Mouse (Mus musculus) small intestine, adult 10 weeks (tissue): ENCODE results near the gene Olfr547. TPM values are rescaled to one million over a fixed set of nuclear protein-coding genes. Genes with fewer than 3 reads are reported as not detected.

Experiments
- polyA plus RNA-seq: library from polyadenylated mRNA; stranded (reverse); fragments of 350-450 nt; fragmentation: Illumina TruSeq; extraction: RNeasy Lipid Tissue Mini Kit (QIAGEN cat#74804); gene quantifications from one replicate; pipeline ENCODE4 v1.2.3, GENCODE M21; 2014; ENCODE audit warnings: low replicate concordance

Olfr547 gene
- polyA plus RNA-seq = not detected

DNA sequence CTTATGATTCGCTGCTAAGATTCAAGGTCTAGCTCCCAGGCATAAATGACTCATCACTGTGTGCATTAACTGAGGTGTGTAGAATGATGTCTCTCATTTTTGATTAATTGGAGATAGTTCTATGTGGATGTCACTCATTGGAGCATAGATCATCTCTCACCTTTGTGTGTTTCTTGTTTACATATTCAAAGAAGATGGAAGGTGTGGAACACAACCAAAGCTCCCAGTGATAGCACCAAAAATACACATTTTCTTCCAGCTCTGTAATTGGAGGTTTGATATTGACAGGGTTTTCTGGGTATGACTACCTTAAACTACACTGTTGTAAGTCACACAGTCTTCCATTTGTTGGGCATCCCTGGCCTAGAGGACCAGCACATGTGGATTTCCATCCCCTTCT is at the start of gene Olfr547:
Gene Olfr547, plus strand, starts transcription at position 301 of the 400 bp plus-strand sequence.

DNA sequence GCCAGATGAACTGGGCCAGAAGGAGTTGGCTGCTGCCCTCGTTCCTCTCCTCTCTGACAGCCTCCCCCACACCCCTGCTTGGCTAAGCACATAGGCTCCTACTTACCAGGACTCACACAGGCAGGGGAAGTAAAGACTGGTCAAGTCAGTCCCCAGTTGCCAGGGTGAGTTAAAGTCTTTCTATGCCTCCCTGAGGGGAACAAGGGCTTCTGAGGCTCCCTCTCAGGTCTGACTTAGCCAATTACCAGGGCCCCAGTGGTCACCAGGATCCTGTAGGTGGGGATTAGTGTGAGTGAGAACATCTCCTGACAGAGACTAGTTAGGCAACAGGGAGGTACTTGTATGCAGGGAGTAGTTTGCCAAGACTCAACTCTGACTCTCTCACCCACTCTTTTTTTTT is 46.4 kb upstream of the Olfr547 start, which contains the start of gene Olfr544:
Gene Olfr544, minus strand, starts transcription at position 153 of the 400 bp plus-strand sequence.

DNA sequence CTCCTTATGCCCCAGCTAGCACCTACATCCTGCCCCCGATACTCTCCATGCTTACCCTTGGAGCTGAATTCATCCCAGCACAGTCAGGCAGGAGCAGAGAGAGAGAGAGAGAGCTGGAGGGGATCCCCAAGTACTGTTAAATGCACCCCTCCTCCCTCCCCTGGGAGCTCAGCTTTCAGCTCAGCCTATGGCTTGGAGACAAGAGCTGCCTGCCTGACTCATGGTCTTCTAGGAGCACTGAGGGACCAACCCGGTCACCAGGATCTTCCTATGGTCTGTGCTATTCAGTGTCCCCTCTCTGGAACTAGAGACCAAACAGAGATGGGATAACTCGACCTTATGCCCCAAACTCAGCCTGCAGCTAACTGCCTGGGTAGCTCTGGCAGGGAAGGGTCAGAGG is 35.1 kb upstream of the Olfr547 start, which contains the start of gene Olfr545:
Gene Olfr545, minus strand, starts transcription at position 101 of the 400 bp plus-strand sequence.

DNA sequence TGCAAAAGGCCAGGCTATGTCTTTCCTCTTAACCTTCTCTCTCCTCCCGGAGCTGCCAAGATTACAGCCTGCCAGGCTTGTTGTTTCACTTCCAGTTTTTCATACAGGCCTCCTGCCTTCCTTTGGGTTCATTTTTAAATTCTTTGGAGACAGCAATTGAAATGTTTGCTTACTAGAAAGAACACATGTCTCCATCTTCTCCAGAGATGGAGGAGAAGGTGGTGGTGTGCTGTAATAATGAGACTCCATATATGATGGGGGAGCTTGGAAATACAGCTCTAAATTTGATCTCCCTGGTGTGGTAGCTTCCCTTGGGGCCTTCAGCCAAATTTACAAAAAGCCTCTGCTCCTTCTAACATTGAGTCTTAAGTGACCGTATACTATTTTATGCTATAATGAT is 6.0 kb downstream of the Olfr547 start, which contains the start of gene Olfr548-ps1:
Gene Olfr548-ps1, plus strand, starts transcription at position 301 of the 400 bp plus-strand sequence.

DNA sequence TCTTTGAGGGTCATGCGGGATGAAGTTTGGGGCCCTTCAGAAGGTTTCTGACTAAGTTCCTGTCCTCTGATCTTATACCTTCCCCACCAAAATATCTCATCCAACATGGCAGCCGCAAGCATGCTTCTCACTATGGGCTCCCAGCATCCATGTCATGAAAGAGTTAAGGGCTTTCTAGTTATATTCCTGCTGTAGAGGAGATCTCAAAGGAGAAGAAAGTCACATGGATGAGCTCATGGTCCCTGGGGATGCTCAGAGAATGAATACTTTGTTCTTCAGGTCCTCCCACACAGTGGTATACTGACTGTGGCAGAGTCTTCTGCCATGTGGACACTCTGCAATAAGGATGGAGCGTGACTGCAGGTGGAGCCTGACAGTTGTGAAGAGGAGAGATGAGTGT is 15.0 kb downstream of the Olfr547 start, which contains the start of gene Olfr549:
Gene Olfr549, plus strand, starts transcription at position 301 of the 400 bp plus-strand sequence.

DNA sequence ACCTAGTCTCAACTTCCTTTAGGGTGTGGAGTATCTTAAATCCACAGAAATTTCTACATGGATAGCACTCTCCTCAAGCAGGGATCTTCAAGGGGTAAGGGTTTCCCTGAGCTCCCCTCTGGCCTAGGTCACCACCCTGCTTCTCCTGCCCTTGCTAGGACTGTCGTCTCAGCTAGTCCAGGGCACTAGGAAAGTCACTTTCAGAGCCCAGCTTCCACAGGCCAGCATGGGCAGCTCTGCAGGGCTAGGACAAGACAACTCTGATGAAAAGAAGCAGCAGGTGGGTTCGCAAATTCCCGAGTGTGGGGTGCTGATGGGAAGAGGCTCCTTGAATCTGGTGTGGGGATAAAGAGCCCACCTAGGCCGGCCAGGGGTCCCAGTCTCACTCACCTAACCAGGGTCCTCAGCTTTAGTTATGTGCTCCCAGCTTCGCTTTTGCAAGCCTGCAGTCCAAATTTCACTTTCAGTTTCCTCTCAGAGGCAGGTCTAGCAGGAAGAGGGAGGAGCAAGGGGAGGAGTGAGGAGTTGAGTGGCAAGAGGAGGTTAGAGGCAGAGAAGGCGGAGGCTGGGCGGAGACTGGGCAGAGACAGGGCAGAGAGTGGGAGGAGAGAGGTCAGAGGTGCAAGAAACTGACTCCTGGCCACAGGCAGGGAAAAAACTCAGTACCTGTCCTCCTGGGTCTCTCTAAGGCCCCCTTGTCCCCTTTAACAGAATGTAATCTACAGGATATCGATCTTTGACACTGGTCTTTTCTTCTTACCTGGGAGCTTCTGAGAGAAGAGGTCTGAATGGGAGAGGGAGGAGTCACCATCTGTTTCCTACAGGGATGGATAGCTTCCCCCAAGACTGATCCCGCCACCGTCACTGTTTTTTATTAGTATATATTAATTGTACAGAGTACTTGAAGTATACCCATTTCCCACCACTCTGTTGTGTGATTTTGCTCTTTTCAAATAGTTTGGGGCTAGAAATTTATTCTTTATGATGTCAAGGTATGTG is 30.7 kb downstream of the Olfr547 start, which contains the start of gene Trim21:
Gene Trim21, minus strand, starts transcription at position 488 of the 999 bp plus-strand sequence.

DNA sequence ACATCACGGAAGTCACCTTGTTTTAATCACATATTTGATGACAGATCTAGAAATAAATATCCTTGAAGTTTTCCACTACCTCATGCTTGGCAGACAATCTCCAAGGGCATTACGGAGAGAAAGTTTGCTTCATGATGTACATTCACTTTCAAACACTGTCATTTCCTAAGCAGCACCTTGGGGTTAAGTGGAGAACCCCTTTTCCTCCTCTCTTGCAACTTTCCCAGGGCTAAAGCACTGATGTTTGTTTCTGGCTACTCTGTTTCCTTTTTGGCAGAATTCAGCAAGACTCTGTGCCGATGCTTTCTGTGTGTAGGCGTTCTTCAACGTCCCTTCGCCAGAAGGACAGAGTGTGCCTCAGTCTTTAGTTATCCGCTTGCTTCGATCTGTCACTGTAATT is 36.6 kb downstream of the Olfr547 start, which contains the start of gene Olfr550:
Gene Olfr550, plus strand, starts transcription at position 301 of the 400 bp plus-strand sequence.

Other genes starting within 250 kb of the Olfr547 start
- gene Rrm1, start 93.1 kb upstream of the Olfr547 start, polyA plus RNA-seq = 35.8 TPM
- gene Olfr543, start 53.1 kb upstream of the Olfr547 start, polyA plus RNA-seq = not detected
- not detected for gene Olfr544, start 46.4 kb upstream of the Olfr547 start, polyA plus RNA-seq
- gene Olfr545, start 35.2 kb upstream of the Olfr547 start, polyA plus RNA-seq = not detected
- gene Olfr548-ps1, start 6.1 kb downstream of the Olfr547 start, polyA plus RNA-seq = not detected
- gene Olfr549, start 15.1 kb downstream of the Olfr547 start, polyA plus RNA-seq = not detected
- gene Trim21, start 30.7 kb downstream of the Olfr547 start, polyA plus RNA-seq = 15.3 TPM
- gene Olfr550, start 36.7 kb downstream of the Olfr547 start, polyA plus RNA-seq = not detected
- gene Olfr551, start 57.1 kb downstream of the Olfr547 start, polyA plus RNA-seq = not detected
- not detected for gene Olfr552, start 63.0 kb downstream of the Olfr547 start, polyA plus RNA-seq
- not detected for gene Olfr553, start 83.5 kb downstream of the Olfr547 start, polyA plus RNA-seq
- gene Olfr554, start 103.7 kb downstream of the Olfr547 start, polyA plus RNA-seq = not detected
- not detected for gene Olfr555, start 124.1 kb downstream of the Olfr547 start, polyA plus RNA-seq
- not detected for gene Olfr556, start 130.2 kb downstream of the Olfr547 start, polyA plus RNA-seq
- gene Trim68, start 152.6 kb downstream of the Olfr547 start, polyA plus RNA-seq = 3.0 TPM
- not detected for gene Olfr557, start 161.2 kb downstream of the Olfr547 start, polyA plus RNA-seq
- 2.3 TPM for gene Olfr558, start 167.5 kb downstream of the Olfr547 start, polyA plus RNA-seq
- not detected for gene Olfr33, start 184.3 kb downstream of the Olfr547 start, polyA plus RNA-seq
- not detected for gene Olfr559, start 192.7 kb downstream of the Olfr547 start, polyA plus RNA-seq
- gene Olfr560, start 224.6 kb downstream of the Olfr547 start, polyA plus RNA-seq = 0.30 TPM
- gene Olfr78, start 224.7 kb downstream of the Olfr547 start, polyA plus RNA-seq = 1.3 TPM
- 0.26 TPM for gene Olfr561, start 236.5 kb downstream of the Olfr547 start, polyA plus RNA-seq